Mouse (Mus musculus) CH12.LX (cell line): ENCODE measurements around the gene Slc25a33. TPM values are rescaled to one million over a fixed set of nuclear protein-coding genes. Genes with fewer than 3 reads are reported as not detected.

Experiments
- DNase-seq: peaks from one replicate; pipeline ENCODE4 v3.0.0-alpha.2; 2013; ENCODE audit errors: extremely low read depth
- H3K27ac ChIP-seq: 2 replicates; pipeline ENCODE4 v1.5.1; 2012; ENCODE audit warnings: low read depth, mild to moderate bottlenecking, control low read depth, moderate library complexity; ENCODE audit not compliant: insufficient read depth
- H3K27me3 ChIP-seq: replicated peaks from 2 replicates; pipeline ENCODE3; 2012; ENCODE audit warnings: inconsistent platforms
- H3K36me3 ChIP-seq, 2 experiments: replicated peaks in 1 of 2; 2 replicates each; pipeline versions ENCODE3 to v1.6.1; 2012; ENCODE audit warnings: inconsistent platforms in 1 of 2, low read length in 1 of 2, mild to moderate bottlenecking in 1 of 2, mixed read lengths in 1 of 2, moderate library complexity in 1 of 2; ENCODE audit not compliant: control insufficient read depth in 1 of 2, insufficient read depth in 1 of 2
- H3K4me1 ChIP-seq, 2 experiments: 2 replicates each; pipeline ENCODE4 v1.6.1; 2012; ENCODE audit warnings: inconsistent platforms in 1 of 2, moderate library complexity in 1 of 2; ENCODE audit not compliant: insufficient read depth in 2 of 2, control insufficient read depth in 1 of 2
- H3K4me2 ChIP-seq: 2 replicates; pipeline ENCODE4 v1.6.1; 2012; ENCODE audit warnings: low read depth, mild to moderate bottlenecking, control low read depth; ENCODE audit not compliant: poor library complexity, insufficient read depth, severe bottlenecking
- H3K4me3 ChIP-seq, 3 experiments: fragments of 150-350 bp in 1 of 3; sonication (generic) in 1 of 3; replicated peaks in 1 of 3; 2 replicates each; pipeline versions ENCODE3 to v1.5.1; 2011 to 2012; ENCODE audit warnings: low read depth in 2 of 3, low read length in 2 of 3, mild to moderate bottlenecking in 2 of 3, moderate library complexity in 2 of 3, control low read depth in 1 of 3, improper control_type of control experiment in 1 of 3, inconsistent platforms in 1 of 3, mixed read lengths in 1 of 3; ENCODE audit not compliant: poor library complexity in 1 of 3
- H3K79me2 ChIP-seq: replicated peaks from 2 replicates; pipeline ENCODE4 v1.6.1; 2012; ENCODE audit warnings: mild to moderate bottlenecking, moderate library complexity; ENCODE audit not compliant: control insufficient read depth, poor library complexity, insufficient read depth, severe bottlenecking; ENCODE audit errors: extremely low read depth
- H3K9ac ChIP-seq: 2 replicates; pipeline ENCODE4 v1.6.1; 2012; ENCODE audit warnings: low read depth, mild to moderate bottlenecking, control low read depth, moderate library complexity; ENCODE audit not compliant: insufficient read depth
- H3K9me3 ChIP-seq: replicated peaks from 2 replicates; pipeline ENCODE3; 2012; ENCODE audit warnings: low read length, inconsistent platforms, mixed read lengths
- E2F4 ChIP-seq: IDR thresholded peaks from 2 replicates; pipeline ENCODE4 v1.6.1; 2011; ENCODE audit warnings: low read depth, low read length, improper control_type of control experiment; ENCODE audit not compliant: insufficient replicate concordance
- ELF1 ChIP-seq: IDR thresholded peaks from 2 replicates; pipeline ENCODE4 v1.6.1; 2014; ENCODE audit warnings: low read depth, mild to moderate bottlenecking, inconsistent platforms, low read length, improper control_type of control experiment
- IRF4 ChIP-seq: IDR thresholded peaks from 2 replicates; pipeline ENCODE4 v1.6.1; 2014; ENCODE audit warnings: low read depth, mild to moderate bottlenecking, inconsistent platforms, low read length, improper control_type of control experiment
- JUND ChIP-seq: conservative IDR thresholded peaks from 2 replicates; pipeline ENCODE4 v1.6.1; 2011; ENCODE audit warnings: low read depth, low read length, improper control_type of control experiment
- KAT2A ChIP-seq: IDR thresholded peaks from 2 replicates; pipeline ENCODE4 v1.6.1; 2012; ENCODE audit warnings: low read length, improper control_type of control experiment, inconsistent platforms; ENCODE audit not compliant: insufficient replicate concordance
- MEF2A ChIP-seq: IDR thresholded peaks from 2 replicates; pipeline ENCODE4 v1.6.1; 2014; ENCODE audit warnings: low read depth, mild to moderate bottlenecking, inconsistent platforms, low read length, improper control_type of control experiment, borderline replicate concordance
- MXI1 ChIP-seq: IDR thresholded peaks from 2 replicates; pipeline ENCODE4 v1.6.1; 2011; ENCODE audit warnings: mild to moderate bottlenecking, low read depth, low read length, improper control_type of control experiment
- NELFE ChIP-seq: IDR thresholded peaks from 2 replicates; pipeline ENCODE4 v1.6.1; 2011; ENCODE audit warnings: low read depth, low read length, improper control_type of control experiment
- NRF1 ChIP-seq: IDR thresholded peaks from 2 replicates; pipeline ENCODE4 v1.6.1; 2014; ENCODE audit warnings: low read depth, mild to moderate bottlenecking, inconsistent platforms, low read length, improper control_type of control experiment, moderate library complexity
- TBP ChIP-seq: conservative IDR thresholded peaks from 2 replicates; pipeline ENCODE4 v1.6.1; 2011; ENCODE audit warnings: low read depth, low read length, improper control_type of control experiment
- USF1 ChIP-seq: IDR thresholded peaks from 2 replicates; pipeline ENCODE4 v1.6.1; 2014; ENCODE audit warnings: low read depth, mild to moderate bottlenecking, inconsistent platforms, low read length, improper control_type of control experiment
- ZKSCAN1 ChIP-seq: IDR thresholded peaks from 2 replicates; pipeline ENCODE4 v1.6.1; 2012; ENCODE audit warnings: low read depth, inconsistent platforms, low read length, improper control_type of control experiment, borderline replicate concordance
- dilution Hi-C: fragments of 300-500 bp; cut with MboI; formaldehyde crosslinking; loops from 2 replicates; pipeline ENCODE4 v1.14.3; 2020; ENCODE audit warnings: low sequenced_read_pairs; ENCODE audit not compliant: extremely low pct_unique_long_range_greater_than_20kb, extremely low pct_ligation_motif_present
- in situ Hi-C: fragments of 300-500 bp; cut with MboI; formaldehyde crosslinking; loops from 3 replicates; pipeline ENCODE4 v1.14.3; 2019; ENCODE audit warnings: low sequenced_read_pairs, low pct_ligation_motif_present, low pct_unique_long_range_greater_than_20kb, mixed read lengths
- polyA plus RNA-seq: library from polyadenylated mRNA; unstranded; fragments of >175 nt; gene quantifications from 2 replicates; pipeline ENCODE4 v1.2.1, GENCODE M21; 2012; ENCODE audit warnings: low read depth; ENCODE audit not compliant: insufficient read length
- total RNA-seq, 2 experiments: library from RNA; depleted of rRNA; stranded (reverse); fragments of 300-350 nt in 1 of 2; fragments of >200 nt in 1 of 2; gene quantifications; 2 replicates each; pipeline ENCODE4 v1.2.3; 2012 to 2014

The Slc25a33 gene
- total and polyA plus RNA-seq, 3 experiments, result 25.3 to 35.5 (median 32.4) TPM

- Histone ChIP-seq H3K4me2 (peak overlapping the region; percentile 57), H3K27me3 (peaks cover 4% of the 10 kb centered on the region), H3K4me1 (peaks cover 21 to 29% of the 10 kb centered on the region in 2 experiments), H3K4me3 (peak overlapping the region; percentile 14 to 57 (median 48)), H3K79me2 (no peaks in the 10 kb centered on the region), H3K9me3 (no peaks in the 10 kb centered on the region), H3K36me3 (peaks cover 0 to 7% of the 10 kb centered on the region in 2 experiments), H3K9ac (peak overlapping the region; percentile 52), H3K27ac (peak overlapping the region; percentile 74)
- dilution Hi-C loops, result loop anchor here (25.0 kb wide), 1 partner anchor 182 kb away; the partner anchor contains the start of gene Spsb1
- TF ChIP-seq IRF4, result no peak
- TF ChIP-seq JUND, result no peak
- TF ChIP-seq TBP, result no peak
- no peak for TF ChIP-seq KAT2A
- TF ChIP-seq MEF2A, result no peak
- DNase-seq, result no peak
- in situ Hi-C loops, result no loop called here
Measured at GRCm38 (mm10) chr4:149779966-149780365, 5.9 kb upstream of the Slc25a33 start.

GRCm38 (mm10) chr4:149777126-149777525 is 3.0 kb upstream of the Slc25a33 start:
- Histone ChIP-seq H3K4me2 (no peak overlapping the region), H3K27me3 (peaks cover 4% of the 10 kb centered on the region), H3K9ac (peak overlapping the region; percentile 37; the same call in 1 of the 2 replicates), H3K4me3 (peak overlapping the region in 1 of 3 experiments; percentile 20), H3K36me3 (peaks cover 0 to 7% of the 10 kb centered on the region in 2 experiments), H3K4me1 (peaks cover 20 to 40% of the 10 kb centered on the region in 2 experiments), H3K27ac (peak overlapping the region; percentile 19; the same call in 1 of the 2 replicates), H3K9me3 (no peaks in the 10 kb centered on the region), H3K79me2 (peaks cover 11% of the 10 kb centered on the region)
- dilution Hi-C loops, result loop anchor here (25.0 kb wide), 1 partner anchor 185 kb away; the partner anchor contains the start of gene Spsb1
- no peak for DNase-seq
- in situ Hi-C loops, result no loop called here
- TF ChIP-seq MXI1 (no peak), ZKSCAN1 (no peak), NELFE (no peak), USF1 (no peak), ELF1 (peak; percentile 45), NRF1 (peak; percentile 43; the same call in 1 of the 2 replicates), E2F4 (no peak)
